Mouse (Mus musculus) cerebellum, adult 11-12 months (tissue): ENCODE measurements at regions not wholly inside any gene's neighbourhood (a gene's known extent, or its start where the extent isn't known, plus 50 kb on each side); places are given as distances from the start of the nearest gene placed in this dataset.

Experiments
- DNase-seq: peaks from one replicate; pipeline ENCODE4 v3.0.0; 2022

DNA sequence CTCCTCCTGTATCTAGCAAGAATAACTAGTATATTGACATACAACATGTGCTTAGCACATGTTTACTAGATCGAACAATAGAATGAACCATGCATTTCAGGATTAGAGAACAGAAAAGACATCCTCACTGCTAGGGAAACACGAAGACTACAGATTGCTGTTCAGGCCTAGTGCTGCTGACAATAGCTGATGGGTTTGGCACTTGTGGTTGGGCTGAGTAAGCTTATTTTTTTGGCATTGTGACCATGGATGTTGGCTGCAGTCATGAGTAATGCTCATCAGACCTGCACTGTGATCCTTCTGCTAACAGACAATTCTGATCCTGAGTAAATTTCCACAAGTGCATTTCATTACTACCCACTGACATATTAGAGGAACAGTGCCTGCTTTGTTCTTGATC, 117.7 kb upstream of the Kcnip4 start:
- peak; percentile 91 for DNase-seq

DNA sequence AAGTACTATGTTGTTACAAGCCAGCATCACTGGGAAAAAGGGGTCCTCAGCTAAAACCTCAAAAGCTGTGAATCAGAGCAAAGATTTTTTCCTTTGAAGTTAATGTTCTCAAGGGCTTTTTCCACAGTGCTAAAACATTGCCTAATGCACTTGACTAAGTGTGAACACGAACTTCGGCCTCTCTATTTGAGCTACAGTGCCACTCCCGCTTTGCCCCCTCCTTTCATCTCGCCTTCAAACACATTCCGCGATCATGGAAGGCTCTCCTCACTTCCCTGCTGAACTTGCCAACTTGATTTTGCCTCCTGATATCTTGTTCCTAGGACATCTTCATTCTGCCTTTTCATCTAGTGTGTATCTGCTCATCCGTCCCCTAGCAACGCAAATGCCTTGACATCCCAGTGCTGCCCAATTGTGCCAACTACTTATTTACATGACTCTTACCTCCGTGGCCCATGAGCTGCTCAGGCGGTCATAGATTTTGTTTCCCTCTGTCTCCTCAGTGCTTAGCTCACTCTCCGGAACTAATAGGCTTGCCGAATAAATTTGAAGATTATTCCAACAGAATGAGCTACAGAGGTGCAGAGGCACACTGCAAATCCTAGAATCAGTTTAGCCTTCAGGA, 116.6 kb upstream of the Kcnip4 start:
- no peak for DNase-seq

DNA sequence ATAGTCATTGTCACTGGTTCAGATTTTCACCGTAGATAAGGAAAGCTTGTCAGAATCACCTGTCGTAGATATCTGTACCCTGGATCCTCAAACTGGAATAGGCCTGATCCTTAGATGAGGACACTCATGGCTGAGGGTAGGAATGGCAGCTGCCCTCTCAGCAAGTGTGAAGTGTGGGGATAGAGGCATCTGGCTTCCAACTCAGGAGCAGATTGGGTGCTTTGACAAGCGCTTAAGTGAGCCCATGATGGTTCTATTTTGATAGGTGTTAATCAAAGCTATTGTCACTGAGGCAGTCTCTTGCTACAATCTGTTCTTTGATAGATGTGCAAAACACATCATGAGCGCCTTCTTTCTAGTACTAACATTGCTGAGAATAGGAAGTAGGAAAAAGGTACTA, 114.9 kb upstream of the Kcnip4 start:
- DNase-seq: no peak

GRCm38 (mm10) chr5:49620152-49620551, 95.4 kb upstream of the Kcnip4 start:
- peak; percentile 29 for DNase-seq

GRCm38 (mm10) chr5:49606761-49607160, 82.1 kb upstream of the Kcnip4 start:
- DNase-seq: no peak

GRCm38 (mm10) chr5:49580777-49581176, 56.1 kb upstream of the Kcnip4 start:
- DNase-seq: no peak

- DNase-seq: no peak
Measured at GRCm38 (mm10) chr5:49575901-49576300, 51.2 kb upstream of the Kcnip4 start.
